In genomic region chr4:139193176-139194093, GRCm38 (mm10) we compare ENCODE assay signal across 8 mouse cellular contexts. TPM values are rescaled to one million over a fixed set of nuclear protein-coding genes. Genes with fewer than 3 reads are reported as not detected.
A peak's percentile ranks its signal among the peaks of the same experiment; 100 is the strongest.
DNase-seq lines count a peak whose midpoint lies in the region; ATAC-seq and TF ChIP-seq lines count a peak whose summit lies in the region.

No protein-coding gene starts in this region.

- WGBS in heart, embryonic 10.5 days, result 4% methylated on average over 35 of the region's 35 CpGs
- WGBS in forebrain, embryonic 10.5 days, result 7% methylated on average over 35 of the region's 35 CpGs
- 3% methylated on average over 35 of the region's 35 CpGs for WGBS in liver, adult 2 months
- 5% methylated on average over 34 of the region's 35 CpGs for WGBS in neural tube, embryonic 11.5 days

- H3K4me2 ChIP-seq in neural tube, embryonic 11.5 days (ENCODE audit: low read depth), result peak overlapping the region; percentile 96

- H3K4me1 ChIP-seq in heart, embryonic 10.5 days, result peaks cover 67% of the 10 kb centered on the region
- peaks cover 59% of the 10 kb centered on the region for H3K4me1 ChIP-seq in forebrain, embryonic 10.5 days
- H3K4me1 ChIP-seq in liver, adult 2 months (ENCODE audit: control insufficient read depth, insufficient read depth, low read length), result peaks cover 39% of the 10 kb centered on the region
- H3K4me1 ChIP-seq in neural tube, embryonic 11.5 days (ENCODE audit: control insufficient read depth, insufficient read depth, low read length), result peaks cover 25% of the 10 kb centered on the region

- no peaks in the 10 kb centered on the region for H3K27me3 ChIP-seq in heart, embryonic 10.5 days (ENCODE audit: insufficient read depth, poor library complexity, severe bottlenecking)
- no peaks in the 10 kb centered on the region for H3K27me3 ChIP-seq in forebrain, embryonic 10.5 days (ENCODE audit: poor library complexity, severe bottlenecking)
- H3K27me3 ChIP-seq in liver, adult 2 months (ENCODE audit: control insufficient read depth, insufficient read depth, low read length), result no peaks in the 10 kb centered on the region
- H3K27me3 ChIP-seq in neural tube, embryonic 11.5 days (ENCODE audit: control insufficient read depth, insufficient read depth, low read length), result no peaks in the 10 kb centered on the region

- H3K79me2 ChIP-seq in liver, adult 2 months (ENCODE audit: control insufficient read depth, insufficient read depth, low read length), result peaks cover 48% of the 10 kb centered on the region

- TF ChIP-seq POLR2A in liver, adult 2 months (IDR thresholded peaks at IDR 0.05; ENCODE audit: extremely low read depth, insufficient read depth, low read length), result no peak

- DNase-seq in heart, embryonic 10.5 days (ENCODE audit: low spot score), result peak; percentile 83
- no peak for DNase-seq in heart, postnatal 36 days
- peak; percentile 74 for DNase-seq in MN1 (ENCODE audit: low spot score)
- DNase-seq in forebrain, embryonic 10.5 days (ENCODE audit: extremely low spot score, low spot score), result no peak
- DNase-seq in liver, adult 2 months (ENCODE audit: extremely low read depth, low read depth, low spot score), result no peak
- peak; percentile 44 for DNase-seq in neural tube, embryonic 11.5 days (ENCODE audit: low spot score)
- no peak for DNase-seq in cerebellum, adult 9-10 months

- ATAC-seq in neural tube, embryonic 11.5 days (ENCODE audit: insufficient read depth, low FRiP score, low TSS enrichment), result no peak
- no peak for ATAC-seq in granulocyte monocyte progenitor cell, adult 5-6 weeks (replicated peaks; ENCODE audit: poor library complexity, severe bottlenecking)

- H3K27ac ChIP-seq in heart, embryonic 10.5 days, result peak overlapping the region; percentile 98
- peak overlapping the region; percentile 97 for H3K27ac ChIP-seq in forebrain, embryonic 10.5 days
- peak overlapping the region; percentile 60 for H3K27ac ChIP-seq in liver, adult 2 months (replicated peaks; ENCODE audit: insufficient read depth, low read depth, low read length)
- H3K27ac ChIP-seq in neural tube, embryonic 11.5 days (ENCODE audit: low read depth, low read length), result peak overlapping the region; percentile 72

- TF ChIP-seq CTCF in liver, adult 2 months (IDR thresholded peaks at IDR 0.05; ENCODE audit: low read depth, low read length), result no peak

- H3K9me3 ChIP-seq in heart, embryonic 10.5 days, result no peaks in the 10 kb centered on the region
- no peaks in the 10 kb centered on the region for H3K9me3 ChIP-seq in forebrain, embryonic 10.5 days
- no peaks in the 10 kb centered on the region for H3K9me3 ChIP-seq in neural tube, embryonic 11.5 days (ENCODE audit: control insufficient read depth, low read length)

- H3K36me3 ChIP-seq in heart, embryonic 10.5 days, result no peaks in the 10 kb centered on the region
- 0 out of 2 replicates have a peak, but pooled peaks cover 11% of the 10 kb centered on the region for H3K36me3 ChIP-seq in forebrain, embryonic 10.5 days (replicated peaks)
- no peaks in the 10 kb centered on the region for H3K36me3 ChIP-seq in liver, adult 2 months (ENCODE audit: control insufficient read depth, insufficient read depth, low read length)
- H3K36me3 ChIP-seq in neural tube, embryonic 11.5 days (ENCODE audit: control insufficient read depth, insufficient read depth, low read length), result no peaks in the 10 kb centered on the region

- H3K9ac ChIP-seq in liver, adult 2 months (ENCODE audit: low read depth, low read length), result peak overlapping the region; percentile 96
- peak overlapping the region; percentile 87 for H3K9ac ChIP-seq in neural tube, embryonic 11.5 days (ENCODE audit: low read length)

- intact Hi-C loops in heart, postnatal 36 days (cut with DNase I), result loop anchor here (2.0 to 5.0 kb wide), 2 partner anchors 29 to 59 kb away; no protein-coding TSS in a partner anchor

- H3K4me3 ChIP-seq in heart, embryonic 10.5 days, result peak overlapping the region; percentile 95
- H3K4me3 ChIP-seq in forebrain, embryonic 10.5 days, result peak overlapping the region; percentile 78
- peak overlapping the region; percentile 97 for H3K4me3 ChIP-seq in liver, adult 2 months (ENCODE audit: insufficient read depth, low read depth, low read length)
- H3K4me3 ChIP-seq in neural tube, embryonic 11.5 days (ENCODE audit: low read depth, low read length), result peak overlapping the region; percentile 87

RNA-seq across cellular contexts. Expression of gene Capzb, which starts 0.7 kb away (rescaled TPM):
- 450 and 452 TPM in 2 replicates for polyA plus RNA-seq in heart, embryonic 10.5 days (2016; fragmentation: Nextera tagmentation; extraction: Ambion mirVana)
- total RNA-seq in heart, postnatal 36 days (2021), result 100 to 1,000 TPM; 393 to 443 TPM
- polyA plus RNA-seq in forebrain, embryonic 10.5 days (2016; fragmentation: Nextera tagmentation; extraction: Ambion mirVana), result 340 and 360 TPM in 2 replicates
- total RNA-seq in liver, adult 2 months (2014; rRNA removed), result 51.4 and 58.5 TPM in 2 replicates
- 52.6 and 56.4 TPM in 2 replicates for polyA plus RNA-seq in liver, adult 2 months (2012; rRNA removed)
- polyA plus RNA-seq in neural tube, embryonic 11.5 days (2014; fragmentation: Nextera tagmentation; extraction: Ambion mirVana), result 263 and 269 TPM in 2 replicates
- 374 and 389 TPM in 2 replicates for total RNA-seq in granulocyte monocyte progenitor cell, adult 5-6 weeks (2014; fragmentation: Nextera tagmentation)
- 129 and 155 TPM in 2 replicates for total RNA-seq in granulocyte monocyte progenitor cell, adult 5-6 weeks (2017)

Comparison
In these comparisons a context has a peak if more than half of its experiments do, and no peak if none do; other contexts are left out.
1. DNase-seq: peak in heart, embryonic 10.5 days (single experiment), MN1 (single experiment) and neural tube, embryonic 11.5 days (single experiment); none in heart, postnatal 36 days (0 of 2), forebrain, embryonic 10.5 days (single experiment), liver, adult 2 months (single experiment) and cerebellum, adult 9-10 months (single experiment).
2. Peak in every context shown above with its lines, with median percentiles within 50 percentile points of each other: H3K27ac ChIP-seq and H3K4me3 ChIP-seq.